Mouse (Mus musculus) forebrain, embryonic 12.5 days (tissue): ENCODE measurements at regions not wholly inside any gene's neighbourhood (a gene's known extent, or its start where the extent isn't known, plus 50 kb on each side); places are given as distances from the start of the nearest gene placed in this dataset.

Experiments used
- ATAC-seq: fragments of 200-750 bp; cut with Nextera tagmentation; 2 replicates; pipeline ENCODE4 v1.8.0; 2017; ENCODE audit warnings: moderate TSS enrichment; ENCODE audit not compliant: low FRiP score
- H3K27ac ChIP-seq: fragments of 300-500 bp; sonication (generic); 2 replicates; pipeline ENCODE4 v1.5.1; 2016; ENCODE audit warnings: mild to moderate bottlenecking
- H3K27me3 ChIP-seq: fragments of 300-500 bp; sonication (generic); 2 replicates; pipeline ENCODE4 v1.6.1; 2016; ENCODE audit warnings: mild to moderate bottlenecking
- H3K36me3 ChIP-seq: fragments of 300-500 bp; sonication (generic); replicated peaks from 2 replicates; pipeline ENCODE4 v1.6.1; 2016; ENCODE audit warnings: mild to moderate bottlenecking
- H3K4me1 ChIP-seq: fragments of 300-500 bp; sonication (generic); 2 replicates; pipeline ENCODE4 v1.6.1; 2016
- H3K4me2 ChIP-seq: fragments of 300-500 bp; sonication (generic); 2 replicates; pipeline ENCODE4 v1.6.1; 2016; ENCODE audit warnings: mild to moderate bottlenecking, moderate library complexity
- H3K4me3 ChIP-seq: fragments of 300-500 bp; sonication (generic); replicated peaks from 2 replicates; pipeline ENCODE4 v1.5.1; 2016; ENCODE audit warnings: mild to moderate bottlenecking
- H3K9ac ChIP-seq: fragments of 300-500 bp; sonication (generic); 2 replicates; pipeline ENCODE4 v1.6.1; 2016; ENCODE audit warnings: mild to moderate bottlenecking
- H3K9me3 ChIP-seq: fragments of 300-500 bp; sonication (generic); 2 replicates; pipeline ENCODE4 v1.6.1; 2016
- WGBS: fragments of 180-500 bp; shearing (Covaris S2); methylation state at CpG from one replicate; pipeline ENCODE4 v1.1.7; 2016; 5-methylcytosine and 5-hydroxymethylcytosine counted together

- Histone ChIP-seq H3K27ac (no peak overlapping the region), H3K9me3 (no peaks in the 10 kb centered on the region), H3K4me2 (no peak overlapping the region), H3K27me3 (peaks cover 41% of the 10 kb centered on the region), H3K4me1 (no peaks in the 10 kb centered on the region), H3K4me3 (no peak overlapping the region), H3K9ac (no peak overlapping the region), H3K36me3 (no peaks in the 10 kb centered on the region)
- ATAC-seq = no peak
Observed at GRCm38 (mm10) chr1:19975436-19975835, 642.4 kb downstream of the Pkhd1 start.

GRCm38 (mm10) chr1:19981189-19981588 lies 636.7 kb downstream of the Pkhd1 start:
- Histone ChIP-seq H3K9ac (no peak overlapping the region), H3K27ac (no peak overlapping the region), H3K4me1 (no peaks in the 10 kb centered on the region), H3K9me3 (no peaks in the 10 kb centered on the region), H3K27me3 (peaks cover 46% of the 10 kb centered on the region), H3K4me2 (no peak overlapping the region), H3K36me3 (no peaks in the 10 kb centered on the region), H3K4me3 (no peak overlapping the region)
- WGBS = 5% methylated on average over 1 of the region's 1 CpGs
- no peak for ATAC-seq

- H3K4me2 ChIP-seq = no peak overlapping the region
- H3K9ac ChIP-seq = no peak overlapping the region
- H3K36me3 ChIP-seq = no peaks in the 10 kb centered on the region
- no peak overlapping the region for H3K4me3 ChIP-seq
- no peak overlapping the region for H3K27ac ChIP-seq
- H3K27me3 ChIP-seq = peaks cover 44% of the 10 kb centered on the region
- H3K4me1 ChIP-seq = no peaks in the 10 kb centered on the region
- no peaks in the 10 kb centered on the region for H3K9me3 ChIP-seq
- 46% methylated on average over 3 of the region's 3 CpGs for WGBS
- ATAC-seq = no peak
Observed at GRCm38 (mm10) chr1:19982791-19983190, 635.1 kb downstream of the Pkhd1 start.

GRCm38 (mm10) chr1:19983504-19983903 lies 634.4 kb downstream of the Pkhd1 start:
- no peak overlapping the region for H3K4me2 ChIP-seq
- WGBS = 61% methylated on average over 2 of the region's 2 CpGs
- no peak for ATAC-seq
- H3K9ac ChIP-seq = no peak overlapping the region
- no peaks in the 10 kb centered on the region for H3K4me1 ChIP-seq
- H3K4me3 ChIP-seq = no peak overlapping the region
- peaks cover 44% of the 10 kb centered on the region for H3K27me3 ChIP-seq
- no peak overlapping the region for H3K27ac ChIP-seq
- no peaks in the 10 kb centered on the region for H3K36me3 ChIP-seq
- no peaks in the 10 kb centered on the region for H3K9me3 ChIP-seq

GRCm38 (mm10) chr1:19989921-19990320 lies 627.9 kb downstream of the Pkhd1 start:
- no peak for ATAC-seq

More at GRCm38 (mm10) chr1:19989921-19990320, 627.9 kb downstream of the Pkhd1 start:
- Histone ChIP-seq H3K9ac (no peak overlapping the region), H3K27me3 (peaks cover 12% of the 10 kb centered on the region), H3K27ac (no peak overlapping the region), H3K4me1 (no peaks in the 10 kb centered on the region), H3K9me3 (no peaks in the 10 kb centered on the region), H3K4me3 (no peak overlapping the region), H3K4me2 (no peak overlapping the region), H3K36me3 (no peaks in the 10 kb centered on the region)
- 73% methylated on average over 4 of the region's 4 CpGs for WGBS
